Mouse (Mus musculus): ENCODE measurements around the gene Ift81. TPM values are rescaled to one million over a fixed set of nuclear protein-coding genes. Genes with fewer than 3 reads are reported as not detected.

Ift81 gene
- total RNA-seq, 1 experiment from 2014 or later: 6.1 TPM

- no peak for ATAC-seq (replicated peaks; ENCODE audit: low read depth, poor library complexity, severe bottlenecking)
Observed at GRCm38 (mm10) chr5:122552638-122553037, 61.7 kb downstream of the Ift81 start.

DNA sequence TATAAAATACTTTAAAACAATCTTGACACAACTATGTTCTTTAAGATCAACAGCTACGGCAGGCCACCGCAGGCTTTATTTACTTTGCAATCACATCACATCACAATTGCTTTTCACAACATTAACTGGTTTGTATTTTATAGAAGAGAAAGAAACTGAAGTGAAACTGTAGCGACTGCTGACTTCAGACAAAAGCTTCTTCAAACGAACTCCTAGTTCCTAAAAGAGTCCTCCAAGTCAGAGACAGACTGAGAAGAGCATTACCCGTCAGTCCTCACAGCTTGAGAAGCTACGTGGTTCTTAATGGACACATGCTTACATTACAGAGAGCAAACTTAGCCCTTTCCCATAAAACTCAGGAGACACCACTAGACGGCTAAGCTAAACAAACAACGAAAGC lies 63.9 kb downstream of the Ift81 start:
- no peak for ATAC-seq (replicated peaks; ENCODE audit: low read depth, poor library complexity, severe bottlenecking)

DNA sequence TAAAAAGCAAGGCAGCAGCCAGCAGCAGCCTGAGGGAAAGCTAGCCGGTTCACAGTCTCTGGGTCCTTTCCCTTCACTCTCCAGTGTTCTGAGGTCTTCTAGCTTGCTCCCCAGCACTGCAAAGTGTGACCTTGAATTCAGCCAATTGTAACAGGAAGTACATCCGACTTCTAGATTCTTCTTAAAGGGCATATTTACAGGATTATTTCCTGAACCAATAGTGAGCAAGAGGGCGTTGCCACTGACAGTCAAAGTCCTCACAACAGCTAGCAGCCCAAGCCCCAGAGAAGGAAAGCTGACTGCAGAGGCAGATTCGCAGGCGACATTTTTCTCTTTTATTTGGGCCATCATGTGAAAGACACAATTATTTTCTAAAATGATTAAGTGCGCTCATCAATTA lies 65.6 kb downstream of the Ift81 start:
- no peak for ATAC-seq (replicated peaks; ENCODE audit: low read depth, poor library complexity, severe bottlenecking)

DNA sequence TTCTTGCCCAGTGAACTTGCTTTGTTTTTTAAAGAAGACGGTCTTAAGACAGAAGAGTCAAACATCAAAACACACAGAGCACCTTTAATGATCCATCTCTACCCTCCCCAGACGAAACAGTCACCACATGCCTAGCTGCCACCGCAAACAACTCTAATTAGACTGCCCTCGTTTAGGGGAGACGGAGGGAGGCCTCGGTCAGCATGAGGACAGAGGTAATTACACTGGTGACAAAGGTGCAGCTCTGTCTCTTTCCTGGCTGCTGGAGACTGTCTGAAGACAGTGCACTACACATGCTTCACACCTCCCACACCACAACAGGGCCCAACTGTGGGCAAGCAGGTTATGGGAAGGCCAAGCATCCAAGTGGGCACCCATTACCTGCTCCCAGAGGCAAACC lies 66.5 kb downstream of the Ift81 start:
- no peak for ATAC-seq (replicated peaks; ENCODE audit: low read depth, poor library complexity, severe bottlenecking)

- ATAC-seq (replicated peaks; ENCODE audit: low read depth, poor library complexity, severe bottlenecking): peak; percentile 86
Observed at GRCm38 (mm10) chr5:122547251-122547714, 67.0 kb downstream of the Ift81 start.

GRCm38 (mm10) chr5:122543392-122543791 lies 70.9 kb downstream of the Ift81 start:
- ATAC-seq (replicated peaks; ENCODE audit: low read depth, poor library complexity, severe bottlenecking): no peak

DNA sequence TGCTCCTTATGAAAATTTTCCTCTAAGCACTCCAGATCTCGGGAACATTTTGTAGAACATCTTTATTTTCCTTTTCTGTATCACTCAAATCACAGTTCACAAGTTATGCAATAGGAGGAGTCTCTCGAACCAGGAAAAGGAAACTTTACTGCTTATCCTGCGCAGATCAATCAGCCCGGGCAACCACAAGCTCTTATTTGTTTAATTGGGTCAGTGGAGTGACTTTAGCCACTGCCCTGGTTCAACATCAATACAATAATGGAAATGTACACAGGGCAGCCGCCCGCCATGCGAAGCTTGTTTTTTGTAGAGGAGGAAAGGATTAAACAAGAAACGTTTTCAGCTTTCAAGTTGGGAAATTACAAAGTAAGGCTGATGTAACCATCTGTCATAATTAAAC lies 72.4 kb downstream of the Ift81 start:
- no peak for ATAC-seq (replicated peaks; ENCODE audit: low read depth, poor library complexity, severe bottlenecking)

DNA sequence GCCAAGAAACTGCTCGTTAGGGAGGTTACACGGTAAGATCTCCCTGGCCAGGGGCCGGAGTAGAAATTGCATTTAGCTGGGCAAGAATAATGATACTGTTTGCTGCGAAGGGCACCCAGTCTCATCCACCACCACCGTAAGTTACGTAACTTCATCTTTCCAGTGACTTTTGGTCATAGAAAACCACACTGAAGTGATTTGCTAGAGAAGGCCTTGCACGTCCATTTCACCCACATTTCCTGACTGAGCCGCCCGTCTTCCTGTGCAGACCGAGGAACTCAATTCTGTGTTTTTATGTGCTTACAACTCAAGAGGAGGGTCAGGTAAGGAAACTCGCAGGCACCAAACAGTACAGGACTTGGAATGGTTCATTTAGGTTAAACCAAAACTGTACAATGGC lies 76.2 kb downstream of the Ift81 start:
- peak; percentile 79 for ATAC-seq (replicated peaks; ENCODE audit: low read depth, poor library complexity, severe bottlenecking)

DNA sequence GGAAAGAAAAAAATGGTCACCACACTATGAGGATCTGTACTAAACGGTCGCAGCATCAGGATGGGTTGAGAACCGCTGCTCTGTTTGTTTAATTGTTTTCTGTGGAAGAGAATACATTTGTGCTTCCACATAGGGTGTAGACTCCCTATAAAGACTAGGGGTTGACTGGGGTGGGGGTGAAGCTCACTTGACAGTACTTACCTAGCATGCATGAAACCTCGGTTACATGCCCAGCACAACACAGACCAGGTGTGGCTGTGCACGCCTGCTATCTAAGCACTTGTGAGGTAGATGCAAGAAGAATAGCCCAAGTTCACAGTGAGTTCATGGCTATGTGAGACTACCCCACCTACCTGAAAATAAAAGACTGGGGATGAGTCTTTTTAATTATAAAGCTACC lies 76.7 kb downstream of the Ift81 start:
- no peak for ATAC-seq (replicated peaks; ENCODE audit: low read depth, poor library complexity, severe bottlenecking)

DNA sequence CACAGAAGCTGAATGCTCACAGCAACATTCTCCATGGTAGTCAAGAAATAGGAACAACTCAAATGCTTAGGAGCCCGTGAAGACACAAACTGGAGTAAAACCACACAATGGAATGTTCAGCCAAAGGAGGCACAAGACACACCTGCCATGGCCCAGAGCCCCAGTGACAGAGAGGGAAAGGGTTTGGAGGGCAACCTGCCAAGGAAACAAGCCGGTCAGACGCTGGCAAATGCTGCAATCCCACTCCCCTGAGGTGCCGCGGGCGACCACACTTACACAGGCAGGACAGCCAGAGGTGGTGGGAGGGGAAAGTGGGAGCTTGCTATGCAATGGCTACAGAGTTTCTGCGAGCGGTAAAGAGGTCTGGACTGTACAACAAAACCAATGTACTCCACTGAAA lies 80.4 kb downstream of the Ift81 start:
- no peak for ATAC-seq (replicated peaks; ENCODE audit: low read depth, poor library complexity, severe bottlenecking)

GRCm38 (mm10) chr5:122529913-122530604 lies 84.3 kb downstream of the Ift81 start:
- ATAC-seq (replicated peaks; ENCODE audit: low read depth, poor library complexity, severe bottlenecking): no peak

DNA sequence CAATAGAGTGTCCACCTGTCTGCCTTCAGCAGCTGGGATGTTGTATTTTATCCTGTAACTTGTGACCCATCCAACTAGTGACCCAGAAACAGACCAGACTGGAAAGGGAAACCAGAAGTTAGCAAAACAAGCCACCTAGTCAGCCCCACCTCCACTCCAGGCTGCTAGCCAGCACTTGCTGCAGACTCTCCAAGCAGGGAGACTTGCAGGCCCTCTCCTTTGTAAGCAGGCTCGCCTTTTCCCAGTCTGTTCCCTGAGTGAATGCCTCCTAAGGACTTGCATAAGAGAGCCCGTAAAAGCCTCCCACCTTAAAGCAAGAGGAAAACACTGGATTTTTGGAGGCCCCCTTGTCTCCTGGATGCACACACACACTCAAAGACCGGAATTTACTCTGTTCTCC lies 85.0 kb downstream of the Ift81 start:
- no peak for ATAC-seq (replicated peaks; ENCODE audit: low read depth, poor library complexity, severe bottlenecking)

DNA sequence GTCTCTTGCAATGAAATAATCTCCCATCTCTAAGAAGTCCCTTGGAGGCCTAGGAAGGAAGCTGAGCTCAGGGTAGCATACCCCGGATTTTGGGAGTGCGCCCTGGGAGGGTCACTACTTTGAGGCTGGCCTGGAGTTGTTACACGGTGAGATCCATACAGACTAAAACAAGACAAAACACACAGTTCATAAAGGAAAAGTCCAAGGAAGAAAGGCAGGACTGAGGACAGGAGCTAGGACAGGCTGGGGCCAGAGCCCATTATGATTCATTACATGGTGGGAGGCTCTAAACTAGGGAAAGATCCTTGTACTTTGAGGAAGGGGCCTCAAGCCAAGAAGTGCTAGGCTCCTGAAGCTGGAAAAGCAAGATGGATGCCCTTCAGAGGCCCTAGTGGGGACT lies 85.7 kb downstream of the Ift81 start:
- ATAC-seq (replicated peaks; ENCODE audit: low read depth, poor library complexity, severe bottlenecking): no peak

GRCm38 (mm10) chr5:122527761-122528160 lies 86.6 kb downstream of the Ift81 start:
- no peak for ATAC-seq (replicated peaks; ENCODE audit: low read depth, poor library complexity, severe bottlenecking)

- ATAC-seq (replicated peaks; ENCODE audit: low read depth, poor library complexity, severe bottlenecking): no peak
Observed at GRCm38 (mm10) chr5:122526878-122527730, 87.2 kb downstream of the Ift81 start.

DNA sequence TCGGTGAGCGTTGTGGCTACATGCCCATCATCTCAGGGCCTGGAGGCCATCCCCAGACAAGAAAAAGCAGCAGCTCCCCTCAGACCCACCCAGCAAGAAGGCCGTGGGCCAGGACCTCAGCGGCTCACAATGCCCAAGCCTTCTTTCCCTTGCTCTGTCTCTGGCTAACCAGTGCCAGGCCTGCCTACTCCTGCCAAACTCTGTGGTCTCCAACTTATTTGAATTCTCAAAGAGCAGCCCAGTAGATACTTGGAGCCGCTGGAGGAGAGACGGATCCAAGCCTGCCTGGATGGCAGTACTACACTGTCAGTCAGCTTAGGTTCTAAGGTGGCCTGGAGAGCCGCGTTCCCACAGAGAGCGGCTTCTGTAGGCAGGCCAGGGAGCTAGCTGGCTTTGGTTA lies 87.9 kb downstream of the Ift81 start:
- ATAC-seq (replicated peaks; ENCODE audit: low read depth, poor library complexity, severe bottlenecking): no peak

GRCm38 (mm10) chr5:122525238-122525931 lies 88.9 kb downstream of the Ift81 start:
- ATAC-seq (replicated peaks; ENCODE audit: low read depth, poor library complexity, severe bottlenecking): no peak

- ATAC-seq (replicated peaks; ENCODE audit: low read depth, poor library complexity, severe bottlenecking): no peak
Observed at GRCm38 (mm10) chr5:122524854-122525237, 89.5 kb downstream of the Ift81 start.

DNA sequence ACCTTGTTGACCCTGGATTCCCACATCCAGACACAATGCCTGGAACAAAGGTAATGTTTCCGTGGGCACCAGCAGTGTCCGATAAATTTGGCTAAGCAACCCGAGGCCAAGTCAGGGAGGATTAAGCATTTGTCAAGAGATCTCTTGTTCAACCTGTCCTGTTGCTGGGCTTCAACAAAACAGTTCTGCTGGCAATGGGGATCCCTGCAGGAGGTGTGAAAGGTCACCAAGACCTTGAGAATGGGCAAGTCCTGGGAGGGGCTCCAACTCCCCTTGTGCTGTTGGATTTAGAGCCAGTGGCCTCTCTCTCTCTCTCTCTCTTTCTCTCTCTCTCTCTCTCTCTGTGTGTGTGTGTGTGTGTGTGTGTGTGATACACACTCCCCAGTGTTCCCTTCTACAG lies 90.1 kb downstream of the Ift81 start:
- no peak for ATAC-seq (replicated peaks; ENCODE audit: low read depth, poor library complexity, severe bottlenecking)

GRCm38 (mm10) chr5:122521130-122521473 lies 93.2 kb downstream of the Ift81 start:
- ATAC-seq (replicated peaks; ENCODE audit: low read depth, poor library complexity, severe bottlenecking): no peak

All from common myeloid progenitor, adult 5-6 weeks (primary cell).